Mouse (Mus musculus) heart, postnatal 0 days (tissue): ENCODE data around the gene Ppp1r12b.

Experiments used
- CTCF ChIP-seq: IDR thresholded peaks from 2 replicates; pipeline ENCODE4 v1.5.1; 2016; ENCODE audit warnings: antibody characterized with exemption, control low read depth, low read depth
- EP300 ChIP-seq: IDR thresholded peaks from 2 replicates; pipeline ENCODE4 v1.6.1; 2016; ENCODE audit warnings: antibody characterized with exemption, low read depth

- no peak for TF ChIP-seq CTCF
- TF ChIP-seq EP300: no peak
Measured at GRCm38 (mm10) chr1:134996471-134996870, 40.7 kb upstream of the Ppp1r12b start.
